Comparison of ENCODE assay signal across 8 mouse cellular contexts in the genomic region with DNA sequence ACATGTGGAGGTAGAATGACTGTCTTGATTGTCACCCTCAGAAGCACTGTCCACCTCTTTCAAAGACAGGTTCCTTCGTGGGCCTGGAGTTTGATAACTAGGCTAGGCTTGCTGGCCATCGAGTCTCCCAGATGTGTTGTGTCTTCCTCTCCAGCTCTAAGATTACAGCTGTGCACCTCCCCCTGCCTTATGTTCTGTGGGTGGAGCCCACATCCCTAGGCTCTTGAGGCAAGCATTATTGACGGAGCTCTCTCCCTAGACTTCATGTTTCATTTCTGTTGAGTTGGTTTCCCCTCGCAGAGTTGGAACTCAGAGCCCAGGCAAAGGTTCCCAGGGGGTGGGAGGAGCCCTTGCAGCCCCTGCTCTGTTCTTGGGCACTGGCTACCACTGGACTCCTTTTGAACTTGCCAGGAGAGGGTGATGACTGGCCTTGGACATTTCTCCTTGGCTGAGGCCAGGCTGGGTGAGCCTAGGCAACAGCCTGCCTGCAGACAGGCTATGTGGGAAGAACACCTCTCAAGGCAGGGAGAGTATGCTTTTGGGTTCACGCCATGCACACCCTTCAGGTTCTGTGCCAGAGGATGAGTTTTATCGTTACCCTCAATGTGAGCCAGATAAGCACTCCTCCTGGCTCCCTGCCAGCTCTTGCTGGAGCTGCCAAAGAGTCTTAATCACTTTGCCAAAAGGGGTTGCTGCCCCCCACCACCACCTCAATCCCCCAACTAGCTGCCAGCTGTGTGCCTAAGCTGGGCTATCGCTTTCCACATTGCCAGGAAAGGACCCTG. TPM values are rescaled to one million over a fixed set of nuclear protein-coding genes. Genes with fewer than 3 reads are reported as not detected.
DNase-seq lines count a peak whose midpoint lies in the region; ATAC-seq and TF ChIP-seq lines count a peak whose summit lies in the region.
"Had no signal": no experiment of that assay in that cellular context is flagged by ENCODE, and none has a peak within 500 bp of the region (broad histone marks: within the 10 kb centered on the region; RNA-seq: fewer than 3 reads in every experiment).

No protein-coding gene starts in this region.

- ATAC-seq in intestine, embryonic 16.5 days = peak; percentile 72
- ATAC-seq in neural tube, embryonic 13.5 days (ENCODE audit: low read depth) = peak; percentile 78

- intact Hi-C loops in left cerebral cortex, postnatal 10 days (cut with DNase I) = loop anchor here (10.0 kb wide), 1 partner anchor 247 kb away; a partner anchor contains a TSS

- TF ChIP-seq CTCF in bone marrow, adult 2 months (IDR thresholded peaks at IDR 0.05; ENCODE audit: control insufficient read depth, insufficient read depth, low read length) = no peak

- H3K27me3 ChIP-seq in embryonic facial prominence, embryonic 10.5 days (replicated peaks; ENCODE audit: low read depth, poor library complexity, severe bottlenecking) = no peaks in the 10 kb centered on the region
- H3K27me3 ChIP-seq in intestine, embryonic 16.5 days (replicated peaks; ENCODE audit: control insufficient read depth, insufficient read depth, low read length) = no peaks in the 10 kb centered on the region
- no peaks in the 10 kb centered on the region for H3K27me3 ChIP-seq in neural tube, embryonic 13.5 days

- H3K9me3 ChIP-seq in embryonic facial prominence, embryonic 10.5 days = no peaks in the 10 kb centered on the region
- no peaks in the 10 kb centered on the region for H3K9me3 ChIP-seq in intestine, embryonic 16.5 days (ENCODE audit: control insufficient read depth, low read length)
- no peaks in the 10 kb centered on the region for H3K9me3 ChIP-seq in neural tube, embryonic 13.5 days

- no peaks in the 10 kb centered on the region for H3K36me3 ChIP-seq in embryonic facial prominence, embryonic 10.5 days (replicated peaks)
- no peaks in the 10 kb centered on the region for H3K36me3 ChIP-seq in intestine, embryonic 16.5 days (ENCODE audit: control insufficient read depth, insufficient read depth, low read length)
- no peaks in the 10 kb centered on the region for H3K36me3 ChIP-seq in neural tube, embryonic 13.5 days

- H3K27ac ChIP-seq in bone marrow, adult 2 months (ENCODE audit: control insufficient read depth, insufficient read depth, low read depth, low read length, poor library complexity) = peak overlapping the region; percentile 88
- H3K27ac ChIP-seq in embryonic facial prominence, embryonic 10.5 days (replicated peaks) = peak overlapping the region; percentile 52; the same call in 1 of the 2 replicates
- H3K27ac ChIP-seq in intestine, embryonic 16.5 days (ENCODE audit: low read length) = peak overlapping the region; percentile 23; the same call in 1 of the 2 replicates
- peak overlapping the region; percentile 52; the same call in 1 of the 2 replicates for H3K27ac ChIP-seq in neural tube, embryonic 13.5 days (replicated peaks)

- H3K4me2 ChIP-seq in intestine, embryonic 16.5 days (ENCODE audit: low read depth, low read length) = no peak overlapping the region
- no peak overlapping the region for H3K4me2 ChIP-seq in neural tube, embryonic 13.5 days

- no peak overlapping the region for H3K4me3 ChIP-seq in bone marrow, adult 2 months (replicated peaks; ENCODE audit: control insufficient read depth, low read depth, low read length)
- H3K4me3 ChIP-seq in embryonic facial prominence, embryonic 10.5 days = no peak overlapping the region
- H3K4me3 ChIP-seq in intestine, embryonic 16.5 days (ENCODE audit: low read length) = no peak overlapping the region
- H3K4me3 ChIP-seq in neural tube, embryonic 13.5 days = no peak overlapping the region

- H3K9ac ChIP-seq in intestine, embryonic 16.5 days (ENCODE audit: low read depth, low read length) = no peak overlapping the region
- no peak overlapping the region for H3K9ac ChIP-seq in neural tube, embryonic 13.5 days

- peaks cover 7% of the 10 kb centered on the region; the same call in 1 of the 2 replicates for H3K4me1 ChIP-seq in bone marrow, adult 2 months (ENCODE audit: control insufficient read depth, insufficient read depth, low read length)
- peaks cover 12% of the 10 kb centered on the region; the same call in 1 of the 2 replicates for H3K4me1 ChIP-seq in embryonic facial prominence, embryonic 10.5 days
- H3K4me1 ChIP-seq in intestine, embryonic 16.5 days (ENCODE audit: control insufficient read depth, insufficient read depth, low read length) = peaks cover 13% of the 10 kb centered on the region
- peaks cover 32% of the 10 kb centered on the region for H3K4me1 ChIP-seq in neural tube, embryonic 13.5 days (replicated peaks)

- WGBS in bone marrow, adult 2 months = 45% methylated on average over 7 of the region's 7 CpGs
- 75% methylated on average over 7 of the region's 7 CpGs for WGBS in embryonic facial prominence, embryonic 10.5 days
- 45% methylated on average over 7 of the region's 7 CpGs for WGBS in intestine, embryonic 16.5 days
- 54% methylated on average over 7 of the region's 7 CpGs for WGBS in neural tube, embryonic 13.5 days

- peak; percentile 35 to 69 for DNase-seq in left cerebral cortex, postnatal 10 days (ENCODE audit: extremely low spot score in 1 of 2, low spot score in 2 of 2)
- DNase-seq in left cerebral cortex, adult 11 months (ENCODE audit: low spot score) = no peak
- DNase-seq in embryonic facial prominence, embryonic 10.5 days (ENCODE audit: low spot score) = no peak
- DNase-seq in thymus, postnatal 10 days (ENCODE audit: low spot score in 2 of 2) = no peak

- TF ChIP-seq POLR2A in bone marrow, adult 2 months (IDR thresholded peaks at IDR 0.05; ENCODE audit: borderline replicate concordance, control insufficient read depth, low read depth, low read length) = no peak

RNA-seq across cellular contexts. Expression of a gene that starts 30.1 kb away (rescaled TPM):
- under 1 TPM; 0.41 to 0.45 TPM for total RNA-seq in left cerebral cortex, postnatal 10 days (2021)
- 0.56 and 0.87 TPM in 2 replicates for polyA plus RNA-seq in bone marrow, adult 2 months (2011; ENCODE audit: insufficient read depth, insufficient read length, low replicate concordance, missing spikeins)
- polyA plus RNA-seq in embryonic facial prominence, embryonic 10.5 days (2016; fragmentation: Nextera tagmentation; extraction: Ambion mirVana) = not detected in 2 replicates
- polyA plus RNA-seq in intestine, embryonic 16.5 days (2015; fragmentation: Nextera tagmentation; extraction: Ambion mirVana) = 1.2 and 1.4 TPM in 2 replicates
- 0.36 TPM in 1 of 2 replicates, not detected in the other for polyA plus RNA-seq in neural tube, embryonic 13.5 days (2015; fragmentation: Nextera tagmentation; extraction: Ambion mirVana)
- polyA plus RNA-seq: testis, adult 2 months had no signal

Comparison
In these comparisons a context has a peak if more than half of its experiments do, and no peak if none do; other contexts are left out.
1. DNase-seq: peak in left cerebral cortex, postnatal 10 days (2 of 2); none in left cerebral cortex, adult 11 months (single experiment), embryonic facial prominence, embryonic 10.5 days (single experiment) and thymus, postnatal 10 days (0 of 2).
2. H3K27ac ChIP-seq: peak in every context shown above with its lines; median percentile 88 in bone marrow, adult 2 months; 52 in embryonic facial prominence, embryonic 10.5 days; 52 in neural tube, embryonic 13.5 days; 23 in intestine, embryonic 16.5 days.